Mouse (Mus musculus): ENCODE results near the gene Smcr8. TPM values are rescaled to one million over a fixed set of nuclear protein-coding genes. Genes with fewer than 3 reads are reported as not detected.

Gene Smcr8
- polyA plus RNA-seq, 1 experiment = not detected

DNA sequence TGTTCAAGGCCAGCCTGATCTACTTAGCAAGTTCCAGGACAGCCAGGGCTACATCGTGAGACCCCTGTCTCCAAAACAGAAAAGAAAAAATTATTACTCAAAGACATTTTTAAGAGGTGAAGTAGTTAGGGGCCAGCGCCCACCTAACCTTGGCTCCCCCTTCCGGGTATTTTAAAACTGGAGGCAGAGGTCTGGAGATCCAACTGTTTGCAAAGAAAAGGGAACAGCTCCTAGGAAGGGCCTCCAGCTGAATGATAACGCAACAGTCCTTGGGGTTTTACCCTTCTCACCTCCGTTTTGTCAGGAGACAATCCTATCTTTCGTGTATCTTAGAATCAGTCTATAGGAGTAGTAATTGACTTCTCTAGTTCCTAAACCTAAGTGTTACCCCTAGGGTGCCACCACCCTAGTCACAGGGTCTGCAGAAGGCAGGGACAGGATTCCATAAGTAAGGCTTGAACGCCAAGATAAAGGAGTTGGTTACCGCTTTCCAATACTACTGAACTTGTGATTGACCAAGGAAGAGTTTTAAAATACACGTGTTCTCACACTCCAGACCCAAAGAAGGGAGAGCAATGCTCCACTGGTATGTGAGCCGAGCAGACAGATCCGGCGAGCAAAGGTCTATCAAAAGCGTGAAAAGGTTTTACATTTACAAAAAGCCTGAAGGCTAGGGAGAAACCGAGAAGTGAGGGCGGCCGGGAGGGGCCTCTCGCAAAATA, 1.1 kb upstream of the Smcr8 start:
- Histone ChIP-seq H3K4me3 (ENCODE audit: insufficient read depth, low read depth, low read length) (peak overlapping the region; percentile 76), H3K4me1 (ENCODE audit: control insufficient read depth, insufficient read depth, low read length) (peaks cover 26% of the 10 kb centered on the region), H3K27ac (ENCODE audit: insufficient read depth, low read depth, low read length) (no peak overlapping the region)
- WGBS = 4% methylated on average over 17 of the region's 17 CpGs
- no peak for TF ChIP-seq POLR2A (IDR thresholded peaks at IDR 0.05; ENCODE audit: insufficient read depth, low read depth, low read length)
- no peak for TF ChIP-seq CTCF (IDR thresholded peaks at IDR 0.05; ENCODE audit: insufficient read depth, low read depth, low read length)

DNA sequence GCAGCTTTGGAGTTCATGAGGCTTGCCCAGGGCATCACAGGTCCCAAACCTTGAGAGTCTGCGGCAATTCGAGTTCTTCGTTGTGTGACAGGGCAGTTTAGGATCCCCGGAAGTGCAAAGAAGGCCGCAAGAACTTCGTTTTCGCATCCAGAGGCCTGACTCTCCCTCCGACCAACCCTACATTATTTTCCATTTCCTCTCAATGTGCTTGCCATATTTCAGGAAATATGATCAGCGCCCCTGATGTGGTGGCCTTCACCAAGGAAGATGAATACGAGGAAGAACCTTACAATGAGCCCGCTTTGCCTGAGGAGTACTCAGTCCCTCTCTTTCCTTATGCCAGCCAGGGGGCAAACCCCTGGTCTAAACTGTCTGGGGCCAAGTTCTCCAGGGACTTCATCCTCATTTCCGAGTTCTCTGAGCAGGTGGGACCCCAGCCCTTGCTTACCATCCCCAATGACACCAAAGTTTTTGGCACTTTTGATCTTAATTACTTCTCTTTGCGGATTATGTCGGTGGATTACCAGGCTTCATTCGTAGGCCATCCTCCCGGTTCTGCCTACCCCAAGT, 562 bp downstream of the Smcr8 start:
- Histone ChIP-seq H3K27ac (ENCODE audit: insufficient read depth, low read depth, low read length) (peak overlapping the region; percentile 22), H3K4me3 (ENCODE audit: insufficient read depth, low read depth, low read length) (peak overlapping the region; percentile 76), H3K4me1 (ENCODE audit: control insufficient read depth, insufficient read depth, low read length) (peaks cover 31% of the 10 kb centered on the region)
- TF ChIP-seq POLR2A (IDR thresholded peaks at IDR 0.05; ENCODE audit: insufficient read depth, low read depth, low read length) (no peak), CTCF (IDR thresholded peaks at IDR 0.05; ENCODE audit: insufficient read depth, low read depth, low read length) (no peak)
- WGBS = 27% methylated on average over 16 of the region's 16 CpGs

GRCm38 (mm10) chr11:60779673-60780189, 2.4 kb downstream of the Smcr8 start:
- 90% methylated on average over 10 of the region's 10 CpGs for WGBS
- Histone ChIP-seq H3K4me1 (ENCODE audit: control insufficient read depth, insufficient read depth, low read length) (peaks cover 39% of the 10 kb centered on the region), H3K4me3 (ENCODE audit: insufficient read depth, low read depth, low read length) (no peak overlapping the region), H3K27ac (ENCODE audit: insufficient read depth, low read depth, low read length) (no peak overlapping the region)
- TF ChIP-seq POLR2A (IDR thresholded peaks at IDR 0.05; ENCODE audit: insufficient read depth, low read depth, low read length) (no peak), CTCF (IDR thresholded peaks at IDR 0.05; ENCODE audit: insufficient read depth, low read depth, low read length) (no peak)

- H3K27ac ChIP-seq (ENCODE audit: insufficient read depth, low read depth, low read length) = no peak overlapping the region
- TF ChIP-seq CTCF (IDR thresholded peaks at IDR 0.05; ENCODE audit: insufficient read depth, low read depth, low read length) = no peak
- no peak for TF ChIP-seq POLR2A (IDR thresholded peaks at IDR 0.05; ENCODE audit: insufficient read depth, low read depth, low read length)
- H3K4me3 ChIP-seq (ENCODE audit: insufficient read depth, low read depth, low read length) = no peak overlapping the region
- H3K4me1 ChIP-seq (ENCODE audit: control insufficient read depth, insufficient read depth, low read length) = peaks cover 22% of the 10 kb centered on the region
- 89% methylated on average over 8 of the region's 8 CpGs for WGBS
These were observed 7.0 kb downstream of the Smcr8 start for GRCm38 (mm10) chr11:60784179-60784922.

- Histone ChIP-seq H3K4me3 (ENCODE audit: insufficient read depth, low read depth, low read length) (no peak overlapping the region), H3K27ac (ENCODE audit: insufficient read depth, low read depth, low read length) (no peak overlapping the region), H3K4me1 (ENCODE audit: control insufficient read depth, insufficient read depth, low read length) (peaks cover 8% of the 10 kb centered on the region; the same call in 1 of the 2 replicates)
- 23% methylated on average over 1 of the region's 1 CpGs for whole genome bisulfite sequencing
- no peak for TF ChIP-seq CTCF (IDR thresholded peaks at IDR 0.05; ENCODE audit: insufficient read depth, low read depth, low read length)
- TF ChIP-seq POLR2A (IDR thresholded peaks at IDR 0.05; ENCODE audit: insufficient read depth, low read depth, low read length) = no peak
These were observed 10.3 kb downstream of the Smcr8 start for GRCm38 (mm10) chr11:60787595-60787994.

DNA sequence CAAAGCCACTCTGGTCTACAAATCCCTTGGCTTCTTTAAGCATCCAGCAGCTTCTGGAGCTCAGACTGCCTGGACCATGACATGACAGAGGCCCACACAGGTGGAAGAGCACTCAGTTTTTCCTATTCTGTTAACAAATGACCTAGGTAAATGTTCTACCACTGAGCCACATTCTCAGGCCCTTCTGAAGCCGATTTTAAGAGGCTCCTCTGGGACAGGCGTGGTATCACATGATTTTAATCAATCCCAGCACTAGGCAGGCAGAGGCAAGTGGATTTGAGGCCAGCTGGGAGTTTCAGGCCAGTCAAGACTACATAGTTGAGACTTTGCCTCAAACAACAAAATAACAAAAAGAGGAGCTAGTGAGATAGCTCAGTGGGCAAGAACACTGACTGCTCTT, 13.1 kb downstream of the Smcr8 start:
- Histone ChIP-seq H3K4me1 (ENCODE audit: control insufficient read depth, insufficient read depth, low read length) (no peaks in the 10 kb centered on the region), H3K4me3 (ENCODE audit: insufficient read depth, low read depth, low read length) (no peak overlapping the region), H3K27ac (ENCODE audit: insufficient read depth, low read depth, low read length) (no peak overlapping the region)
- no peak for TF ChIP-seq CTCF (IDR thresholded peaks at IDR 0.05; ENCODE audit: insufficient read depth, low read depth, low read length)
- no peak for TF ChIP-seq POLR2A (IDR thresholded peaks at IDR 0.05; ENCODE audit: insufficient read depth, low read depth, low read length)
- WGBS = 87% methylated on average over 2 of the region's 2 CpGs

GRCm38 (mm10) chr11:60796342-60796741, 19.0 kb downstream of the Smcr8 start:
- no peak overlapping the region for H3K27ac ChIP-seq (ENCODE audit: insufficient read depth, low read depth, low read length)
- H3K4me3 ChIP-seq (ENCODE audit: insufficient read depth, low read depth, low read length) = no peak overlapping the region
- H3K4me1 ChIP-seq (ENCODE audit: control insufficient read depth, insufficient read depth, low read length) = no peaks in the 10 kb centered on the region
- WGBS = 87% methylated on average over 11 of the region's 11 CpGs
- TF ChIP-seq CTCF (IDR thresholded peaks at IDR 0.05; ENCODE audit: insufficient read depth, low read depth, low read length) (no peak), POLR2A (IDR thresholded peaks at IDR 0.05; ENCODE audit: insufficient read depth, low read depth, low read length) (no peak)

DNA sequence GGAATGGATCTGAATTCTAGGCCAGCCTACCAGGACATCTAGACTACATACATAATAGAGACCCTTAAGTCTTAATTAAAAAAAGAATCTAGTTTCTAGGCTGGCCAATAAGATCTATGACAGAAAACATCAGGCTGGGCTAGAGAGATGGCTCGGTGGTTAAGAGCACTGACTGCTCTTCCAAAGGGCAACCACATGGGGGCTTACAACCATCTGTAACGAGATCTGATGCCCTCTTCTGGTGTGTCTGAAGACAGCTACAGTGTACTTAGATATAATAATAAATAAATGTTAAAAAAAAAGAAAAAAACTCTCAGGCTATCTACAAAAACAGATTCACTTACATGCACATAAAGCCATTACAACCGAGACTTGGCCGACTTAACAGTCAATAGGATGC, 22.7 kb downstream of the Smcr8 start:
- WGBS = 93% methylated on average over 4 of the region's 4 CpGs
- no peak overlapping the region for H3K27ac ChIP-seq (ENCODE audit: insufficient read depth, low read depth, low read length)
- TF ChIP-seq POLR2A (IDR thresholded peaks at IDR 0.05; ENCODE audit: insufficient read depth, low read depth, low read length) (no peak), CTCF (IDR thresholded peaks at IDR 0.05; ENCODE audit: insufficient read depth, low read depth, low read length) (no peak)
- H3K4me1 ChIP-seq (ENCODE audit: control insufficient read depth, insufficient read depth, low read length) = no peaks in the 10 kb centered on the region
- no peak overlapping the region for H3K4me3 ChIP-seq (ENCODE audit: insufficient read depth, low read depth, low read length)

- Histone ChIP-seq H3K27ac (ENCODE audit: insufficient read depth, low read depth, low read length) (no peak overlapping the region), H3K4me3 (ENCODE audit: insufficient read depth, low read depth, low read length) (no peak overlapping the region), H3K4me1 (ENCODE audit: control insufficient read depth, insufficient read depth, low read length) (no peaks in the 10 kb centered on the region)
- TF ChIP-seq POLR2A (IDR thresholded peaks at IDR 0.05; ENCODE audit: insufficient read depth, low read depth, low read length) = no peak
- TF ChIP-seq CTCF (IDR thresholded peaks at IDR 0.05; ENCODE audit: insufficient read depth, low read depth, low read length) = no peak
- WGBS = 90% methylated on average over 1 of the region's 1 CpGs
These were observed 23.6 kb downstream of the Smcr8 start for GRCm38 (mm10) chr11:60800892-60801291.
